19 mouse cellular contexts compared by ENCODE assay signal in genomic region chr11:114780076-114780475, GRCm38 (mm10). TPM values are rescaled to one million over a fixed set of nuclear protein-coding genes. Genes with fewer than 3 reads are reported as not detected.
A peak's percentile ranks its signal among the peaks of the same experiment; 100 is the strongest.
DNase-seq lines count a peak whose midpoint lies in the region; ATAC-seq and TF ChIP-seq lines count a peak whose summit lies in the region.
"Had no signal": no experiment of that assay in that cellular context is flagged by ENCODE, and none has a peak within 500 bp of the region (broad histone marks: within the 10 kb centered on the region; RNA-seq: fewer than 3 reads in every experiment).

No protein-coding gene starts in this region.

- H3K9me3 ChIP-seq in heart, embryonic 11.5 days (replicated peaks; ENCODE audit: control insufficient read depth, low read length): no peaks in the 10 kb centered on the region
- H3K9me3 ChIP-seq in lung, embryonic 16.5 days (ENCODE audit: control insufficient read depth, low read length): no peaks in the 10 kb centered on the region
- no peaks in the 10 kb centered on the region for H3K9me3 ChIP-seq in lung, postnatal 0 days (ENCODE audit: low read length)
- H3K9me3 ChIP-seq: embryonic facial prominence, embryonic 13.5 days; forebrain, embryonic 12.5 days; lung, embryonic 15.5 days had no signal

- no peak for TF ChIP-seq CTCF in lung, postnatal 0 days (IDR thresholded peaks at IDR 0.05)

- peak; percentile 97 for DNase-seq in heart, adult 11 months
- DNase-seq in lung, postnatal 0 days (ENCODE audit: low spot score): no peak
- peak; percentile 55 to 71 for DNase-seq in heart, postnatal 14 days
- peak; percentile 80 for DNase-seq in retina, postnatal 7 days (ENCODE audit: low read depth, low spot score)
- DNase-seq in left cerebral cortex, adult 9 months (ENCODE audit: low spot score in 2 of 2): no peak
- DNase-seq: cerebellum, postnatal 14 days; gastrocnemius, adult 2 months; liver had no signal

- no peak overlapping the region for H3K27ac ChIP-seq in heart, embryonic 11.5 days (ENCODE audit: low read depth, low read length)
- H3K27ac ChIP-seq in lung, embryonic 16.5 days (ENCODE audit: low read length): no peak overlapping the region
- no peak overlapping the region for H3K27ac ChIP-seq in lung, postnatal 0 days (ENCODE audit: low read length)
- H3K27ac ChIP-seq: embryonic facial prominence, embryonic 13.5 days; forebrain, embryonic 12.5 days; gastrocnemius, adult 2 months; lung, embryonic 15.5 days had no signal

- no peak for TF ChIP-seq EP300 in lung, postnatal 0 days (IDR thresholded peaks at IDR 0.05)

- H3K4me2 ChIP-seq in heart, embryonic 11.5 days: no peak overlapping the region
- no peak overlapping the region for H3K4me2 ChIP-seq in lung, embryonic 16.5 days (ENCODE audit: low read depth, low read length)
- H3K4me2 ChIP-seq in lung, postnatal 0 days (replicated peaks; ENCODE audit: low read depth, low read length): no peak overlapping the region
- H3K4me2 ChIP-seq: embryonic facial prominence, embryonic 13.5 days; forebrain, embryonic 12.5 days; lung, embryonic 15.5 days had no signal

- WGBS in heart, embryonic 11.5 days (ENCODE audit: insufficient replicate concordance): 26% methylated on average over 9 of the region's 9 CpGs
- 22% methylated on average over 9 of the region's 9 CpGs for WGBS in lung, embryonic 16.5 days
- WGBS in lung, postnatal 0 days: 22% methylated on average over 9 of the region's 9 CpGs

- peaks cover 8% of the 10 kb centered on the region; the same call in 1 of the 2 replicates for H3K4me1 ChIP-seq in heart, embryonic 11.5 days (ENCODE audit: control insufficient read depth, insufficient read depth, low read length)
- H3K4me1 ChIP-seq in lung, embryonic 16.5 days (replicated peaks; ENCODE audit: control insufficient read depth, insufficient read depth, low read length): no peaks in the 10 kb centered on the region
- no peaks in the 10 kb centered on the region for H3K4me1 ChIP-seq in lung, postnatal 0 days (ENCODE audit: insufficient read depth, low read depth, low read length)
- H3K4me1 ChIP-seq: embryonic facial prominence, embryonic 13.5 days had no signal

- peaks cover 59% of the 10 kb centered on the region for H3K27me3 ChIP-seq in heart, embryonic 11.5 days (ENCODE audit: control insufficient read depth, insufficient read depth, low read length)
- peaks cover 13% of the 10 kb centered on the region for H3K27me3 ChIP-seq in lung, embryonic 16.5 days (ENCODE audit: control insufficient read depth, insufficient read depth, low read depth, low read length)
- no peaks in the 10 kb centered on the region for H3K27me3 ChIP-seq in lung, postnatal 0 days (replicated peaks; ENCODE audit: insufficient read depth, low read length)

- H3K36me3 ChIP-seq in heart, embryonic 11.5 days (ENCODE audit: control insufficient read depth, insufficient read depth, low read length): no peaks in the 10 kb centered on the region
- no peaks in the 10 kb centered on the region for H3K36me3 ChIP-seq in lung, embryonic 16.5 days (ENCODE audit: control insufficient read depth, insufficient read depth, low read length)
- H3K36me3 ChIP-seq in lung, postnatal 0 days (ENCODE audit: insufficient read depth, low read length): no peaks in the 10 kb centered on the region
- H3K36me3 ChIP-seq: embryonic facial prominence, embryonic 13.5 days; forebrain, embryonic 12.5 days; lung, embryonic 15.5 days had no signal

- ATAC-seq in heart, embryonic 11.5 days (replicated peaks; ENCODE audit: insufficient number of reproducible peaks, low FRiP score, low TSS enrichment): no peak
- 0 out of 2 replicates have a peak, but pooled peaks have one; percentile 16 for ATAC-seq in lung, embryonic 16.5 days (ENCODE audit: low read depth)
- ATAC-seq in lung, postnatal 0 days: no peak

- no peak overlapping the region for H3K9ac ChIP-seq in heart, embryonic 11.5 days (ENCODE audit: low read depth, low read length)
- no peak overlapping the region for H3K9ac ChIP-seq in lung, embryonic 16.5 days (ENCODE audit: low read length)
- no peak overlapping the region for H3K9ac ChIP-seq in lung, postnatal 0 days (replicated peaks; ENCODE audit: low read depth)
- H3K9ac ChIP-seq: embryonic facial prominence, embryonic 13.5 days; forebrain, embryonic 12.5 days; lung, embryonic 15.5 days had no signal

- no peak overlapping the region for H3K4me3 ChIP-seq in heart, embryonic 11.5 days (ENCODE audit: low read depth, low read length)
- H3K4me3 ChIP-seq in lung, embryonic 16.5 days (ENCODE audit: low read length): no peak overlapping the region
- H3K4me3 ChIP-seq in lung, postnatal 0 days (ENCODE audit: low read depth, low read length): no peak overlapping the region
- H3K4me3 ChIP-seq: embryonic facial prominence, embryonic 13.5 days; forebrain, embryonic 12.5 days; gastrocnemius, adult 2 months; lung, embryonic 15.5 days had no signal

- intact Hi-C loops in heart, postnatal 14 days (cut with DNase I): no loop called here

RNA-seq across cellular contexts. Expression of gene Kif19a, which starts 14.9 kb away (rescaled TPM):
- polyA plus RNA-seq in heart, embryonic 11.5 days (2014; fragmentation: Nextera tagmentation; extraction: Ambion mirVana): 0.13 TPM in 1 of 2 replicates, not detected in the other
- 0.46 and 0.72 TPM in 2 replicates for polyA plus RNA-seq in lung, embryonic 16.5 days (2015; fragmentation: Nextera tagmentation; extraction: Ambion mirVana)
- 0.54 and 0.74 TPM in 2 replicates for polyA plus RNA-seq in lung, postnatal 0 days (2015; fragmentation: Nextera tagmentation; extraction: Ambion mirVana)
- total RNA-seq in heart, postnatal 14 days (2021): 1 to 10 TPM in 1 of 2 experiments, under 1 TPM in 1; 0.27 to 1.3 TPM
- total RNA-seq: MEL had no signal

RNA-seq across cellular contexts. Expression of gene Btbd17, which starts 15.7 kb away (rescaled TPM):
- polyA plus RNA-seq in heart, embryonic 11.5 days (2014; fragmentation: Nextera tagmentation; extraction: Ambion mirVana): 0.09 TPM in 1 of 2 replicates, not detected in the other
- 0.23 and 0.34 TPM in 2 replicates for polyA plus RNA-seq in lung, embryonic 16.5 days (2015; fragmentation: Nextera tagmentation; extraction: Ambion mirVana)
- 0.15 and 0.20 TPM in 2 replicates for polyA plus RNA-seq in lung, postnatal 0 days (2015; fragmentation: Nextera tagmentation; extraction: Ambion mirVana)
- total RNA-seq in heart, postnatal 14 days (2021): under 1 TPM in 1 of 2 experiments, not detected in 1; 0.12 TPM
- total RNA-seq: gastrocnemius, adult 2 months; hematopoietic stem cell, adult 5-6 weeks; MEL had no signal
- polyA plus RNA-seq: thymus, postnatal 0 days had no signal

RNA-seq across cellular contexts. Expression of gene Gpr142, which starts 18.6 kb away (rescaled TPM):
- 0.27 TPM in 1 of 2 replicates, not detected in the other for polyA plus RNA-seq in heart, embryonic 11.5 days (2014; fragmentation: Nextera tagmentation; extraction: Ambion mirVana)
- polyA plus RNA-seq in lung, embryonic 16.5 days (2015; fragmentation: Nextera tagmentation; extraction: Ambion mirVana): not detected in 2 replicates
- polyA plus RNA-seq in lung, postnatal 0 days (2015; fragmentation: Nextera tagmentation; extraction: Ambion mirVana): not detected in 2 replicates
- total RNA-seq in heart, postnatal 14 days (2021): not detected
- total RNA-seq: gastrocnemius, adult 2 months; hematopoietic stem cell, adult 5-6 weeks; left cerebral cortex, adult 8-10 months; MEL had no signal
- polyA plus RNA-seq: C2C12; embryonic facial prominence, embryonic 13.5 days; forebrain, embryonic 12.5 days; large intestine, adult 2 months; lung, embryonic 15.5 days; thymus, postnatal 0 days had no signal

RNA-seq across cellular contexts. Expression of gene Dnaic2, which starts 52.9 kb away (rescaled TPM):
- polyA plus RNA-seq in heart, embryonic 11.5 days (2014; fragmentation: Nextera tagmentation; extraction: Ambion mirVana): 0.20 and 0.50 TPM in 2 replicates
- polyA plus RNA-seq in lung, embryonic 16.5 days (2015; fragmentation: Nextera tagmentation; extraction: Ambion mirVana): 7.1 and 8.5 TPM in 2 replicates
- 6.4 and 7.3 TPM in 2 replicates for polyA plus RNA-seq in lung, postnatal 0 days (2015; fragmentation: Nextera tagmentation; extraction: Ambion mirVana)
- under 1 TPM; 0.27 to 0.60 TPM for total RNA-seq in heart, postnatal 14 days (2021)
- total RNA-seq: hematopoietic stem cell, adult 5-6 weeks; MEL had no signal

Comparison
In these comparisons a context has a peak if more than half of its experiments do, and no peak if none do; other contexts are left out.
1. DNase-seq: peak in heart, adult 11 months (single experiment), heart, postnatal 14 days (2 of 2) and retina, postnatal 7 days (single experiment); none in lung, postnatal 0 days (single experiment) and left cerebral cortex, adult 9 months (0 of 2).